Mouse (Mus musculus) kidney, postnatal 36 days (tissue): ENCODE results near the gene Prss29.

Source experiments
- DNase-seq, 2 experiments: peaks; one replicate each; pipeline ENCODE4 v3.0.0; 2021 to 2022; ENCODE audit warnings: mixed read lengths in 2 of 2

The Prss29 gene

GRCm38 (mm10) chr17:25318354-25318753, at the start of gene Prss29:
Prss29 (plus strand) TSS chr17:25318654.
- DNase-seq: no peak

DNA sequence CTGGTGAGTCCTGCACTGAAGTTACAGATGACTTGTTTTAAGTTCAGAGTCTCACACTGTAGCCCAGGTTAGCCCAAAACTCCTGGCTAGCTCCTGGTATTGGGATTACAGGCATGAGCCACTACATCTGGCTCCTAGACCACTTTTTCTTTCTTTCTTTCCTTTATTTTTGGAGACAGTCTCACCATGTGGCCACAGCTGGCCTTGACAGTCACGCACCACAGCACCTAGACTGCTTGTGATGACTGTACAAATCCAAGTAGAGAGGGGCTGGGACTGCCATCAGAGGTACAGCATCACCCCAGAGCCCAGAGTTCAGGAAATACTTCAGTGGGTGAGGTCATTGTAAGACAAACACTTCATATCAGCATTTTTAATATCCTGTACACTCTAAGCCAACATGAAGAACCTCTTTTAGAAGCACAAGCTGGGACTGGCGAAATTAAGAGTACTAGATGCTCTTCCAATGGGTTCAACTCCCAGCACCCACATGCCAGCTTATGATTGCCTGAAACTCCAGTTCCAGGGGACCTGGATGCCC, 47.6 kb upstream of the Prss29 start:
- DNase-seq: no peak

DNA sequence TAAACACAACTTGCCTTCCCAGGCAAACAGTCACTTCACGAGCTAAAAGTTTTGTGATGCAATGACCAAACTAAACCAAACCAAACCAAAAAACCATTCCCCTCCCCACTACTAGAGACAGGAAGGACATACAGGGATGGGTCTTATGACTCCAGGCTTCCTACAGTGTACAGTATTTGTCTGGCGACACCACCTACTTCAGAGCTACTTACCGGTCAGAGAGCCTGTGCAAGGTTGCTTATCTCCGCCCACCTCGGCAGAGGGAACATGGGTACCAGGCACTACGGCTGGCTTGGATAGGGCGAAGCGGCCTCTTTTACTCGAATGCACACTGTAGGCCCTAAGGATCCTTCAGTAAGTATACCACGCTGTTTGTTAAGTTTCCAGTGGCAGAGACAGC, 46.1 kb upstream of the Prss29 start:
- peak; percentile 35 to 47 for DNase-seq

- DNase-seq: peak; percentile 89 to 90
Measured at GRCm38 (mm10) chr17:25272951-25273705, 45.3 kb upstream of the Prss29 start.

DNA sequence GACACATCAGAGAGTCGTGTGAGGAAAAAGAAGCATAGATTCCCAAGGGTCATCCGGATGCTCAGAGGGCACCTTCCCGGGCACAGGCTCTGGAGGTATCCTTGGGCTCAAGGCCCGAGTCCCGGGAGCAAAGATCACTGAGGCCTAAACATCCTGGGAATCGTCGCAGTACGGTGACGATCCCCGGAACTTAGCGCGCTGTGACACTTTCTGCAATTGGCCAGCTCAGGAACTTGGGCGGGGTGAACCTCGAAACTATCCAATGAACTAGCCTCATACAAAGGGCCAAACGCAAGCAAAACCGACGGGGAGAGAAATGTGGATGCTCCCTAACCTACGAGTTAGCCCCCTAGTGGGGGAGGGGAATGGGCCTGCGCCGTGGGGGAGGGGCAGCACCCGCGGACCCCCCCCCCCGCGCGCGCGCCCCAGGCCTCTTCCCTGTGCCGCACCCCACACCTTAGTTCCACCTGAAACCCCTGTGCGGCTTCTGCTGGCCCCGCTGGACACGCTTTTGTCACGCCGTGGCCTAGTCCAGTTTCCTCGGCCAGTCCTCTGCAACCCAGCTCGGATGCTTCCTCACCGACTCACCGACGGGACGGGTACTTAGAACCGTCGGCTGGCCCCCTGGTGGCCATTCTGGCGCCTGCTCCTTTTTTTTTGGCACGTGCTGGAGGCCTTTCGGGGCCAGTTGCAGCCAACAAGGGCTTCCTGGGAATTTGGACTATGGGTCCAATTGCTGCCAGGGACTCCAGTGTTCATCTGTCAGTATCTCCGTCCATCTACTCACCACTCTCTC, 44.5 kb upstream of the Prss29 start:
- DNase-seq: peak; percentile 94 to 96

DNA sequence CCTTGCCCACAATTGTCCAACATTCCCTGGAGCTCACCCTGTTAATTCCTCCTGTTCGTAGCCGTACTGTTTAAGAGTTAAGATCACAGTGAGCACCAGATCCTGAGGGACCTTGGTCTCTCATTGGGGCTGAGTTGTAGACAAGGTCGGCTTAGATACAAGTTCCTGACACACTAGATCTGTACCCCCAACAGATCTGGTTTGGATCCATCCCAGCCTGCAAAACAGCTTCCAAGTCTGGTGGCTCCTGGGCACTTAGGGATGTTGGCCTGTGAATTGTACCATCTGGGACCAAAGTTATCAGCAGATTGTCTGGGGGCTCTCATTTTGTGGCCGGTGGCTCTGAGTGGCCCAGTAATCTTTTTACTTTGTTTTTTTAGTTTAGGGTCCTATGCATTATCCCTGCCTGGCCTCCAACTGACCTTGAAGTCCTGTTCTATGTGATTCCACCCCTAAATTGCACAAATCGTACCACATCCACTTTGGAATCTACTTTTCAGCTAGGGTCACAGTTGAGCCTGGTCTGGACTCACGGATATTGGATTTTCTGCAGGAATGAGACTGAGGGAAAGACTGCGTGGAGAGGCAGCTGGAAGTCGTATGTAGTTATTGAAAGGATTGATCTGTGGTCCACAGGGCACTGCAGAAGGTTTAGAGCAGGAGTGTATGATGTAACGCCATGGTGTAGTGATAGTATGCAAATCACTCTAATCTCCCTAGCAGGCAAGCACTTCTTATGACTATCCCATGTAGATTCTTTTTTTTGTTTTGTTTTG, 43.7 kb upstream of the Prss29 start, which contains the start of gene Ube2i:
Gene Ube2i (minus strand): TSS at position 52 of the 776 bp plus-strand sequence.
- no peak for DNase-seq

GRCm38 (mm10) chr17:25275833-25276232, 42.6 kb upstream of the Prss29 start:
- DNase-seq: no peak

- DNase-seq: peak; percentile 81 to 90
Measured at GRCm38 (mm10) chr17:25282133-25282532, 36.3 kb upstream of the Prss29 start.

DNA sequence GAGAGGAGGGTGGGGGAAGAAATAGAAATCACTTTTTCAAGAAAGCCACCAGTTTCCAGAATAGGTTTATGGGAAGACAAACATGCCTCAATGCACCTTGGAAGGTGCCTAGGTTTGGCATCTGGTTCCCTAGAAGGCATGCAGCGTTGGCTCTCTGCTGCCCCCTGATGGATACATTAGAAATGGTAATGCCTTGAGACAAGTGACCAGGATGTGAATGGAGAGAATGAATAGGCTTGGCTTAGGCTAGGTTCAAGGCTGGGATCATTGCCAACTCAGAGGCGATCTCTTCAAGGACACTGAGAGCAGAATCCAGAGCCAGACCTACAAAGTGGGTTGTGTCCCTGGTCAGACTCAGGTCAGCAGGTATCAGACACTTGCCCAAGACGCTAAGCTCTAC, 33.4 kb upstream of the Prss29 start:
- peak; percentile 89 to 90 for DNase-seq

DNA sequence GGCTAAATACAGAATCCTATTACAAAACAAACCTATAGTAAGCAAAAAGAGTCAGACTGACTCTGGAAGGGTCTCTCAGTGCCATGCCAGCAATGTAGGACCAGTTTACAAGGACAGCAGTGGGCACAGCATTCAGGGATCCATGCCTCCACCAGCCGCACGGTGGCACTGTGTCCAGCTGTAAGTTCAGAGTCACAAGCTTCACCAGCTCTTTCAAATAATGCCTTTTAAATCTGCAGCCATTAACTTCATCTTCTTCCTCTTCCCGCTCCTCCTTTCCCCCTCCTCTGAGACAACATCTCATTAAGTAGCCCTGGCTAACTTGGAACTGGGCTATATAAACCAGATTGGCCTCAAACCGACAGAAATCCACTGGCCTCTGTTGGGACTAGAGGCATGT, 29.6 kb upstream of the Prss29 start:
- DNase-seq: peak; percentile 53 to 78

DNA sequence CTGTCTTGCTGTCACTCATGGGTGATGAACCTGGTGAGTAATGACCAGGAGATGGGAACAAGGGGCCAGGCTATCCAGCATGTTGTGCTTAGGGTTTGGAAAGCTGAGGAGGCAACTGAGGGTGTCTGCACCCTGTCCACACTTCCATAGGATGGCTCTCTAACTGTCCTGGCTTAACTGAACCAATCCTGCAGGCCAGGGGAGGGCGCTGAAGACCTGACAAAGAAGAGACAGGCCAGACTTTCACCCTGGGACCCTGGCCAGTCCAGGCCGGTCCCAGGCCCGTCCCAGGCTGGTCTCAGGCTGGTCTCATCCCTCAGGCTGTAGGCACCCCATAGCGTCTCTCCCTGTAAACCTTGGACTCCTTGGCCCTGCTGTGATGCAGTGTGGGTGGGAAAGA, 28.0 kb upstream of the Prss29 start:
- no peak for DNase-seq

DNA sequence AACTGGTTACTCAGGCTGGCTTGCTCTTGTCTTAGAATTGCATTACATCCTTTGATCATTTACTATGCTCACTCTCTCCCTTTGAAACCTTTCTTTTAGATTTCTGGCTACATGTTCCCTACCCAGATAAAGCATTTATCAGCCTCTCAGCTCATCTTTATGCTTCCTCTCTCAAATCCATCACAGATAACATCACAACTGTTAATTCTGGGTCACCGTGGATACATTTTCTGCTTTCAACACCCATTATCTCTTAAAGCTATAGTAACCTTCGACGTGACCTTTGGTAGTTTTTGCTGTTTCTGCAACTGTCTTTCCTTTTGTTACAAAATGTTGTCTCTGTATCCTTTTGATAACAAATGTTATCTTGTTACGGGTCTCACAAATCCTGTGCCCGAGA, 25.0 kb upstream of the Prss29 start:
- no peak for DNase-seq

- DNase-seq: no peak
Measured at GRCm38 (mm10) chr17:25294111-25294510, 24.3 kb upstream of the Prss29 start.

DNA sequence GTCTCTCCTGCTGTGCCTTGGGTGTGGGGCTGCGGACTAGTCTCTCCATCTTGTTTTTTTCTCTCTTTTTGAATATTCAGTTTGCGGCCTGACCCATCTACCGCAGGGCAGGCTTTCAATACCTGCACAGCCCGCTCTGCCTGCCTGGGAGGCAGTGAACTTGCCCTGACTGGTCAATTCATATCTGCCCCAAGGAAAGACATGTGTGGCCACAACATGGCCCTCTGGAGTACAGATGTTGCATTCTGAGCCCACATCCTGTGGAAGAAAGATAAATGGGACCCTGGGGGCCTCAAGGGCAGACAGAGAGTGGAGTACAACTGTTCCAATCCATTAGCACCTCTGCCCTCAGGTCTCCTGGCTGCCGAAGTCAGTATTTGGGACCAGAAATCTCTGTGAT, 20.4 kb upstream of the Prss29 start, which contains the start of gene Prss34:
Gene Prss34 (plus strand): TSS at position 301 of the 400 bp plus-strand sequence.
- no peak for DNase-seq

GRCm38 (mm10) chr17:25308346-25308745, 10.1 kb upstream of the Prss29 start, which contains the start of gene Prss28:
Prss28 (plus strand) TSS chr17:25308646.
- DNase-seq: no peak

GRCm38 (mm10) chr17:25320819-25321218, 2.4 kb downstream of the Prss29 start:
- DNase-seq: peak; percentile 45 to 62

- no peak for DNase-seq
Measured at GRCm38 (mm10) chr17:25322930-25323329, 4.5 kb downstream of the Prss29 start.

DNA sequence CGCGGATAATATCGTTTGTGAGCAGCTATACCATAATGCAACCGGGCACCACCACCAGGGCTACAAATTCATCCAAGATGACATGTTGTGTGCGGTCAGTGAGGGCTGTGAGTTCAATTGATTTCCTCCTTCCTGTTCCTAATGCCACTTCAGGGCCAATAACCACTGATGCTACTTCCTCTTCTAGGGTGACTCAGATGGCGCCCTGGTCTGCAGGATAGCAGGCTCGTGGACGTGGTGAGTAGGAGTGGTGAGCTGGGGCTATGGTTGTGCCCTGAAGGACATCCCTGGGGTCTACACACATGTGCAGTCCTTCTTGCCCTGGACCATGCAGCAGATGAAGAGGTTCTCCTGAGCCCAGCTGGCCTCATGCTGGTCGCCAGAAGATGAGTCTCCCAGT, 13.9 kb downstream of the Prss29 start:
- no peak for DNase-seq

- DNase-seq: peak; percentile 21 to 78
Measured at GRCm38 (mm10) chr17:25333943-25334342, 15.5 kb downstream of the Prss29 start.

DNA sequence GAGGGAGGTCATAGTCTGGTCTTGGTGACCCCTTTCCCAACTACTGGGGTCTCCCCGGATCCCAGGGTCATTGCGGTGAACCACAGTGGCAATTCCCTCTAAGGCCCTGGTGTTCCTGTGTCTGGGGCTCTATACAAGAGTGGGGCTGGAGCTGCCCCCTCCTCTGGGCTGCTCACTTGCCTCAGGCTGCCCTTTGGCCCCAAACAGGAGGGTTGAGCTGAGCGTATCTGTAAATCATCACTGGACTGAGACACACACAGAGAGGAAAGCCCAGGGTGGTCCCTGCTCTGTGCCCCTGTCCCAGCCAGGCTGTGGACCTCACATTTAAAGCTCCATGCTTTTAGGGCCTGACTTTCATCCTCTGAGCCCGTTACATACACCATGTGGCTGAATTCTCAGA, 19.8 kb downstream of the Prss29 start:
- DNase-seq: peak; percentile 24 to 27

- no peak for DNase-seq
Measured at GRCm38 (mm10) chr17:25340003-25340402, 21.5 kb downstream of the Prss29 start.

GRCm38 (mm10) chr17:25341490-25341889, 23.0 kb downstream of the Prss29 start:
- peak; percentile 14 to 47 for DNase-seq

- no peak for DNase-seq
Measured at GRCm38 (mm10) chr17:25345462-25345861, 27.0 kb downstream of the Prss29 start, which contains the start of gene Tpsab1. Tpsab1 (minus strand) TSS chr17:25345562.
